Mouse (Mus musculus): ENCODE measurements around the gene Nop9. TPM values are rescaled to one million over a fixed set of nuclear protein-coding genes. Genes with fewer than 3 reads are reported as not detected.

The Nop9 gene
- total RNA-seq, 2 experiments from 2014 or later = 27.5 to 52.0 TPM

DNA sequence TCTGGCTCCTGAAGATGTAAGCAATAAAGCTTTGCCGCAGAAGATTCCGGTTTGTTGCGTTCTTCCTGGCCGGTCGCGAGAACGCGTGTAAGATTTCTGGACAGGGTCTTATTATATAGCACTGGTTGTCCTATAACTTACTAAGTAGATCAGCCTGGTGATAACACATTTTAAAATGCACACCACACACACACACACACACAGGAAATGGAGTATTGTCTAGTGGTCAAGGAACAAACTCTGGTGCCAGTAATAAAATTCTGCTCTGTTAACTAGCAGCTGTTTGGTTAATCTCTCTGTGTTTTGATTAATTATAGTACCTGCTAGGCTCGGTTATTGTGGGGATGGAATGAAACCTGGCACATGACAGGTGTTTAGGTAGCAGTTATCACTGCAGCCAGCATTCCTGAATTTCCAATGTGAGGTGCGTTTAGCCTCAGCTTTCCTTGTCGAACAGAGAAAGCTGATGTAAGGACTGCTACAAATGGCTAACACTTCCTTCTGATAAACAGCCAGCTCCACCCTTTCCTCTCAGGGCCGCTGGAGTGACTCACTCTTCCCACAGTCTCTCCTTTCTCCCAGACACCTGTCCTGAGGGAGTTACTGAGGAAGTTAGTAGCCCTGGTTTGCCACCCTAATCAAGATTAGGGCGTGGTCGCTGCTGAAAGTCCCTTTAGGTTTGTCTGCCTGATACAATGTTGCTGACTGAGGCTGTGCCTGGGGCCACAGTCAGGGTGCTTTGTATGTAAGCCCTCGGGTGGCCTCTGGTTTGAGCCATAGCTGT lies 50.1 kb downstream of the Nop9 start:
- peak; percentile 41; the same call in 1 of the 2 replicates for ATAC-seq (replicated peaks; ENCODE audit: low FRiP score, low TSS enrichment, poor library complexity, severe bottlenecking)

Other genes with a start within 250 kb of the Nop9 start
Only the 30 nearest of the 35 such genes appear.
- gene Dcaf11, start 185.7 kb upstream of the Nop9 start, total RNA-seq (2014; fragmentation: Nextera tagmentation) = 41.6 and 45.9 TPM in 2 replicates
- gene Dcaf11, start 185.7 kb upstream of the Nop9 start, total RNA-seq (2017) = 48.3 and 115 TPM in 2 replicates
- 2.7 TPM in 1 of 2 replicates, not detected in the other for gene A730061H03Rik, start 185.3 kb upstream of the Nop9 start, total RNA-seq (2014; fragmentation: Nextera tagmentation)
- gene A730061H03Rik, start 185.3 kb upstream of the Nop9 start, total RNA-seq (2017) = 14.8 TPM in 1 of 2 replicates, not detected in the other
- gene Fitm1, start 170.1 kb upstream of the Nop9 start, total RNA-seq (2014; fragmentation: Nextera tagmentation) = not detected in 2 replicates
- gene Fitm1, start 170.1 kb upstream of the Nop9 start, total RNA-seq (2017) = not detected in 2 replicates
- 311 and 359 TPM in 2 replicates for gene Psme1, start 167.6 kb upstream of the Nop9 start, total RNA-seq (2014; fragmentation: Nextera tagmentation)
- 249 and 300 TPM in 2 replicates for gene Psme1, start 167.6 kb upstream of the Nop9 start, total RNA-seq (2017)
- 37.3 and 44.8 TPM in 2 replicates for gene Emc9, start 160.4 kb upstream of the Nop9 start, total RNA-seq (2014; fragmentation: Nextera tagmentation)
- gene Emc9, start 160.4 kb upstream of the Nop9 start, total RNA-seq (2017) = 22.7 and 26.7 TPM in 2 replicates
- gene Psme2, start 154.6 kb upstream of the Nop9 start, total RNA-seq (2014; fragmentation: Nextera tagmentation) = 190 and 268 TPM in 2 replicates
- gene Psme2, start 154.6 kb upstream of the Nop9 start, total RNA-seq (2017) = 208 and 351 TPM in 2 replicates
- 35.8 and 47.0 TPM in 2 replicates for gene Rnf31, start 154.0 kb upstream of the Nop9 start, total RNA-seq (2014; fragmentation: Nextera tagmentation)
- 23.8 and 46.4 TPM in 2 replicates for gene Rnf31, start 154.0 kb upstream of the Nop9 start, total RNA-seq (2017)
- 57.9 and 65.2 TPM in 2 replicates for gene Irf9, start 142.1 kb upstream of the Nop9 start, total RNA-seq (2014; fragmentation: Nextera tagmentation)
- gene Irf9, start 142.1 kb upstream of the Nop9 start, total RNA-seq (2017) = 41.6 and 41.7 TPM in 2 replicates
- 28.2 and 53.3 TPM in 2 replicates for gene Rec8, start 127.7 kb upstream of the Nop9 start, total RNA-seq (2014; fragmentation: Nextera tagmentation)
- 16.0 and 27.6 TPM in 2 replicates for gene Rec8, start 127.7 kb upstream of the Nop9 start, total RNA-seq (2017)
- 79.0 and 101 TPM in 2 replicates for gene Ipo4, start 109.7 kb upstream of the Nop9 start, total RNA-seq (2014; fragmentation: Nextera tagmentation)
- 21.2 and 26.9 TPM in 2 replicates for gene Ipo4, start 109.7 kb upstream of the Nop9 start, total RNA-seq (2017)
- 4.9 and 11.6 TPM in 2 replicates for gene Gm49378, start 107.8 kb upstream of the Nop9 start, total RNA-seq (2014; fragmentation: Nextera tagmentation)
- 3.5 and 3.7 TPM in 2 replicates for gene Gm49378, start 107.8 kb upstream of the Nop9 start, total RNA-seq (2017)
- 43.8 and 52.6 TPM in 2 replicates for gene Tm9sf1, start 101.9 kb upstream of the Nop9 start, total RNA-seq (2014; fragmentation: Nextera tagmentation)
- 61.9 and 77.4 TPM in 2 replicates for gene Tm9sf1, start 101.9 kb upstream of the Nop9 start, total RNA-seq (2017)
- gene Tssk4, start 95.5 kb upstream of the Nop9 start, total RNA-seq (2014; fragmentation: Nextera tagmentation) = 0.87 and 0.99 TPM in 2 replicates
- gene Tssk4, start 95.5 kb upstream of the Nop9 start, total RNA-seq (2017) = 0.69 TPM in 1 of 2 replicates, not detected in the other
- gene Mdp1, start 85.2 kb upstream of the Nop9 start, total RNA-seq (2014; fragmentation: Nextera tagmentation) = 39.9 and 57.6 TPM in 2 replicates
- gene Mdp1, start 85.2 kb upstream of the Nop9 start, total RNA-seq (2017) = 33.5 and 34.1 TPM in 2 replicates
- gene Gmpr2, start 73.8 kb upstream of the Nop9 start, total RNA-seq (2014; fragmentation: Nextera tagmentation) = 20.2 and 31.1 TPM in 2 replicates
- gene Gmpr2, start 73.8 kb upstream of the Nop9 start, total RNA-seq (2017) = 22.6 and 24.8 TPM in 2 replicates
- gene Nedd8, start 73.6 kb upstream of the Nop9 start, total RNA-seq (2014; fragmentation: Nextera tagmentation) = 398 and 455 TPM in 2 replicates
- gene Nedd8, start 73.6 kb upstream of the Nop9 start, total RNA-seq (2017) = 365 and 374 TPM in 2 replicates
- gene Tinf2, start 63.9 kb upstream of the Nop9 start, total RNA-seq (2014; fragmentation: Nextera tagmentation) = 22.2 and 59.3 TPM in 2 replicates
- 22.8 and 24.0 TPM in 2 replicates for gene Tinf2, start 63.9 kb upstream of the Nop9 start, total RNA-seq (2017)
- gene Tgm1, start 31.8 kb upstream of the Nop9 start, total RNA-seq (2014; fragmentation: Nextera tagmentation) = not detected in 2 replicates
- 0.15 TPM in 1 of 2 replicates, not detected in the other for gene Tgm1, start 31.8 kb upstream of the Nop9 start, total RNA-seq (2017)
- gene Rabggta, start 23.4 kb upstream of the Nop9 start, total RNA-seq (2014; fragmentation: Nextera tagmentation) = 14.4 and 20.2 TPM in 2 replicates
- gene Rabggta, start 23.4 kb upstream of the Nop9 start, total RNA-seq (2017) = 7.7 and 12.6 TPM in 2 replicates
- 21.5 and 31.0 TPM in 2 replicates for gene Dhrs1, start within 50 bp of the Nop9 start, total RNA-seq (2014; fragmentation: Nextera tagmentation)
- 10.0 and 10.3 TPM in 2 replicates for gene Dhrs1, start within 50 bp of the Nop9 start, total RNA-seq (2017)
- gene Cideb, start 12.8 kb downstream of the Nop9 start, total RNA-seq (2014; fragmentation: Nextera tagmentation) = not detected in 2 replicates
- not detected in 2 replicates for gene Cideb, start 12.8 kb downstream of the Nop9 start, total RNA-seq (2017)
- not detected in 2 replicates for gene Ltb4r2, start 15.7 kb downstream of the Nop9 start, total RNA-seq (2014; fragmentation: Nextera tagmentation)
- 0.38 and 1.7 TPM in 2 replicates for gene Ltb4r2, start 15.7 kb downstream of the Nop9 start, total RNA-seq (2017)
- gene Ltb4r1, start 20.3 kb downstream of the Nop9 start, total RNA-seq (2014; fragmentation: Nextera tagmentation) = 0.50 and 3.5 TPM in 2 replicates
- gene Ltb4r1, start 20.3 kb downstream of the Nop9 start, total RNA-seq (2017) = 0.76 and 3.1 TPM in 2 replicates
- gene Adcy4, start 38.4 kb downstream of the Nop9 start, total RNA-seq (2014; fragmentation: Nextera tagmentation) = not detected in 2 replicates
- gene Adcy4, start 38.4 kb downstream of the Nop9 start, total RNA-seq (2017) = not detected in 2 replicates
- 55.7 and 87.0 TPM in 2 replicates for gene Ripk3, start 43.2 kb downstream of the Nop9 start, total RNA-seq (2014; fragmentation: Nextera tagmentation)
- gene Ripk3, start 43.2 kb downstream of the Nop9 start, total RNA-seq (2017) = 8.9 and 23.1 TPM in 2 replicates
- gene Nfatc4, start 77.5 kb downstream of the Nop9 start, total RNA-seq (2014; fragmentation: Nextera tagmentation) = not detected in 2 replicates
- gene Nfatc4, start 77.5 kb downstream of the Nop9 start, total RNA-seq (2017) = not detected in 2 replicates
- gene Nynrin, start 108.3 kb downstream of the Nop9 start, total RNA-seq (2014; fragmentation: Nextera tagmentation) = 1.9 and 2.7 TPM in 2 replicates
- gene Nynrin, start 108.3 kb downstream of the Nop9 start, total RNA-seq (2017) = 1.2 and 2.0 TPM in 2 replicates
- not detected in 2 replicates for gene Cbln3, start 138.7 kb downstream of the Nop9 start, total RNA-seq (2014; fragmentation: Nextera tagmentation)
- not detected in 2 replicates for gene Cbln3, start 138.7 kb downstream of the Nop9 start, total RNA-seq (2017)
- 10.9 and 12.1 TPM in 2 replicates for gene Khnyn, start 139.3 kb downstream of the Nop9 start, total RNA-seq (2014; fragmentation: Nextera tagmentation)
- gene Khnyn, start 139.3 kb downstream of the Nop9 start, total RNA-seq (2017) = 8.7 and 16.3 TPM in 2 replicates
- 7.8 and 17.0 TPM in 2 replicates for gene Sdr39u1, start 154.6 kb downstream of the Nop9 start, total RNA-seq (2014; fragmentation: Nextera tagmentation)
- gene Sdr39u1, start 154.6 kb downstream of the Nop9 start, total RNA-seq (2017) = 3.9 and 6.7 TPM in 2 replicates

All from megakaryocyte-erythroid progenitor cell, adult 5-6 weeks (primary cell).